Mouse (Mus musculus): ENCODE measurements around the gene Acss1. TPM values are rescaled to one million over a fixed set of nuclear protein-coding genes. Genes with fewer than 3 reads are reported as not detected.

The Acss1 gene
- polyA plus RNA-seq, 1 experiment from 2014 or later, result 35.3 TPM

DNA sequence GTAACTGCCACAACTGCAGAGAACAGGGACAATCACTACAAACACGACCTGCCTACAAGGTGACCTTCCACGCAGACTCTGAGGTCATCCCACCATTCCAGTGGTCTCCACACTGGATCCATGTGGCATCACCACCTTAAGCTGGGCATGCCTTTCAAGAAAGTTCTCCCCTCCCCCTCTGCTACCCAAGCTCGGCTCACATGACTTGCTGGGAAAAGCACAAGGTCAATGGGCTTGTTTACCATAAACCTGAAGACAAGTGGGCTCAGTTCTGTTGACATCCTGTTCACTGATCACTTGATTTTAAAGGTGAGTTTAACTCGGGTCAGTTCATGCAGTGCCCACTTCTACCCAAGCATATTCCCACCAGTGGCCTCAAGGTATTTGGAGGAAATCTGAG is 8.3 kb downstream of the Acss1 start:
- ATAC-seq, result no peak
- Histone ChIP-seq H3K4me3 (ENCODE audit: low read length) (no peak overlapping the region), H3K9ac (ENCODE audit: low read depth, low read length) (no peak overlapping the region), H3K4me1 (ENCODE audit: control insufficient read depth, insufficient read depth, low read length) (0 out of 2 replicates have a peak, but pooled peaks cover under 1% of the 10 kb centered on the region), H3K27ac (ENCODE audit: low read length) (no peak overlapping the region), H3K27me3 (replicated peaks; ENCODE audit: control insufficient read depth, insufficient read depth, low read length) (no peaks in the 10 kb centered on the region), H3K9me3 (ENCODE audit: control insufficient read depth, low read length) (no peaks in the 10 kb centered on the region), H3K4me2 (ENCODE audit: low read depth, low read length) (no peak overlapping the region), H3K36me3 (ENCODE audit: control insufficient read depth, insufficient read depth, low read length) (no peaks in the 10 kb centered on the region)
- WGBS, result 63% methylated on average over 4 of the region's 4 CpGs

DNA sequence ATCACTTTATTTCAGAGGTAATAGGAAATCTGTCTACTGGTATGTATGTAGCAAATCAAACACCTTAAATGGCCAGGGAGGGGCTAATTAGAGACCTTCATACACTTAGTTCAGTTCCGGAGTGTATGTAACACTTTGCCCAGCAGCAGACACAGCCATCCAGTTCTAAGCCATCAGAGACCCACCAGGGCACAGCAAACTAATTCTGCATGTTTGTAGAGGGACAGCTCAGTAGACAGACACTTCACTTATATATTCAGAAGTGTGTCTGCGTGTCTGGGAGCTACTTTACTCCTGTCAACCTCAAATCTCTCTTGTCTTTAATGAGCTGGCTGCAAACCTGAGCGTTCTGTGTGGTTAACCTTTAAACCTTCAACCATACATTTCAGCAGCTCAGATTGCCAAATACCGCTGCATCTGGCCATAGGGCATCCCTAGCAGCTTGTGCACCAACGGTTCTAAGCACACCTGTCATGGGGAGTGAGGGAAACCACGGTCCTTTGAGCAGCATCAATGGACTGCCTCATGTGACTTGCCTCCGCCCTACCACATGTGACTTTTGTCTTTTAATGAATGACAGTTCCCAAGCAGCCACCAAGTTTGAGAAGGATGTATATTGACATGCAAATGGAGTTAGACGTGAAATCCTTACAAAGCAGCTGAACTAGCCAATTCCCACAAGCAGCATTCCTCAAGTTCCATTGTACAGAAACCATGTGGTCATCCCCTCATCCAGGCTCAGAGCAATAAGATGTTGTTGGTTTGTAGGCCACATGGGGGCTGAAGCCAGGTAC is 11.1 kb downstream of the Acss1 start:
- ATAC-seq, result peak; percentile 80
- H3K36me3 ChIP-seq (ENCODE audit: control insufficient read depth, insufficient read depth, low read length), result no peaks in the 10 kb centered on the region
- H3K27ac ChIP-seq (ENCODE audit: low read length), result no peak overlapping the region
- H3K9ac ChIP-seq (ENCODE audit: low read depth, low read length), result no peak overlapping the region
- H3K4me2 ChIP-seq (ENCODE audit: low read depth, low read length), result no peak overlapping the region
- no peaks in the 10 kb centered on the region for H3K27me3 ChIP-seq (replicated peaks; ENCODE audit: control insufficient read depth, insufficient read depth, low read length)
- WGBS, result 57% methylated on average over 8 of the region's 8 CpGs
- no peaks in the 10 kb centered on the region for H3K9me3 ChIP-seq (ENCODE audit: control insufficient read depth, low read length)
- no peak overlapping the region for H3K4me3 ChIP-seq (ENCODE audit: low read length)
- H3K4me1 ChIP-seq (ENCODE audit: control insufficient read depth, insufficient read depth, low read length), result no peaks in the 10 kb centered on the region

DNA sequence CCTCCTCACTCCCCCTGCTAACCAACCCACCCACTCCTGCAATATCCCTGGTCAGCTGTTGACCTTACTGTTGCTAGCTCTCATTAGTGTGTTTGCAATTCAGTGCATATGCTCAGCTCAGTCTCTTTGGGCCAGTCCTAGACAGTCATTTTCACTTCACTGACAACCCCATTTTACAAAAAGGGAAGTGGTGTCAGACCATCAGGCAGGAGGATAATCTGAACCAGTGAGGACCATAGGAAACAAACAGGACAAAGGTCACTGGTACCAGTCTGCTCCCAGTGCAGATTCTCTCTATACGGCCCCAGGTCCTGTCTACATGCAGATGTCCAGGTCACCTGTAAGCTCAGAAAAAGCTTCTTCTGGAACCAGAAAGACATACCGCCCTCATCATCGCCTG is 12.2 kb downstream of the Acss1 start:
- 91% methylated on average over 3 of the region's 3 CpGs for WGBS
- Histone ChIP-seq H3K27me3 (replicated peaks; ENCODE audit: control insufficient read depth, insufficient read depth, low read length) (no peaks in the 10 kb centered on the region), H3K9me3 (ENCODE audit: control insufficient read depth, low read length) (no peaks in the 10 kb centered on the region), H3K9ac (ENCODE audit: low read depth, low read length) (no peak overlapping the region), H3K4me1 (ENCODE audit: control insufficient read depth, insufficient read depth, low read length) (peaks cover 2% of the 10 kb centered on the region; the same call in 1 of the 2 replicates), H3K4me2 (ENCODE audit: low read depth, low read length) (no peak overlapping the region), H3K4me3 (ENCODE audit: low read length) (no peak overlapping the region), H3K36me3 (ENCODE audit: control insufficient read depth, insufficient read depth, low read length) (no peaks in the 10 kb centered on the region), H3K27ac (ENCODE audit: low read length) (no peak overlapping the region)
- ATAC-seq, result no peak

DNA sequence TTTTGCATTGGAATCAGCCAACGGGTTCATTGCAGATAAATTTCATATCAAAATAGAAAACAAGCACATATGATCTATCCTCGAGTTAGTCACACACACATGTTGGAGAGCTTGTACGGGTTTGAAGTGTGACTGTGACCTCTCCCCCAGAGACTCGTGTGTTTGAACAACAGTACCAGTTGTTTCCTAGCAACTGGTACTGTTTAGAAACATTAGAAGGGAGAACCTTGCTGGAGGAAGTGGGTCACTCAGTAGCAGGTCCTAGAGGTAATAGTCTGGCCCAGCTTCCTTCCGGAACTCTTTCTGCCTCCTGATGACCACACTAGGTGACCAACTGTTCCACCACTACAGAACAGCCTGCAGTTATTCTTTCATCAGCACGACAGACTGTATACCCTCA is 13.0 kb downstream of the Acss1 start:
- Histone ChIP-seq H3K27me3 (replicated peaks; ENCODE audit: control insufficient read depth, insufficient read depth, low read length) (no peaks in the 10 kb centered on the region), H3K4me1 (ENCODE audit: control insufficient read depth, insufficient read depth, low read length) (peaks cover 8% of the 10 kb centered on the region; the same call in 1 of the 2 replicates), H3K4me2 (ENCODE audit: low read depth, low read length) (no peak overlapping the region), H3K36me3 (ENCODE audit: control insufficient read depth, insufficient read depth, low read length) (no peaks in the 10 kb centered on the region), H3K4me3 (ENCODE audit: low read length) (no peak overlapping the region), H3K9ac (ENCODE audit: low read depth, low read length) (no peak overlapping the region), H3K9me3 (ENCODE audit: control insufficient read depth, low read length) (no peaks in the 10 kb centered on the region), H3K27ac (ENCODE audit: low read length) (no peak overlapping the region)
- ATAC-seq, result no peak
- WGBS, result 78% methylated on average over 6 of the region's 6 CpGs

DNA sequence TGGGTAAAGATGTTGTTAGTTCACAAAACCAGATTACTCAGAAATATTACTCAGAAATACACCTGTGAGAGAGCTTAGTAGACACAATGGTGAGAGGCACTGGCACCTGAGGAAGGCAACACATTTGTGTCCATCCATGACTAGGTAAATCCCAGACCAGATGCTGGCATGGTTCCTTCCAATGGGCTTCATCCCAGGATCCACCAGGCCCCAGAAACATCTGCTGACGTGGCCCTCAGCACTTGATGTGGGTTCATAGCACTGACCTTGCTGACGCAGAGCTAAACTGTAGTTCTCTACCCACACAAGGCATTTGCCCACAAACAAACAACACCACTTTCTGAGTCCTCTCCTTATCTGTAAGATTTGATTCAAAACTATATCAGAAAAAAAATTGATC is 13.5 kb downstream of the Acss1 start:
- H3K9ac ChIP-seq (ENCODE audit: low read depth, low read length), result no peak overlapping the region
- no peaks in the 10 kb centered on the region for H3K36me3 ChIP-seq (ENCODE audit: control insufficient read depth, insufficient read depth, low read length)
- H3K4me1 ChIP-seq (ENCODE audit: control insufficient read depth, insufficient read depth, low read length), result peaks cover 8% of the 10 kb centered on the region; the same call in 1 of the 2 replicates
- ATAC-seq, result no peak
- no peaks in the 10 kb centered on the region for H3K27me3 ChIP-seq (replicated peaks; ENCODE audit: control insufficient read depth, insufficient read depth, low read length)
- 85% methylated on average over 2 of the region's 2 CpGs for WGBS
- H3K4me3 ChIP-seq (ENCODE audit: low read length), result no peak overlapping the region
- H3K27ac ChIP-seq (ENCODE audit: low read length), result no peak overlapping the region
- H3K4me2 ChIP-seq (ENCODE audit: low read depth, low read length), result no peak overlapping the region
- no peaks in the 10 kb centered on the region for H3K9me3 ChIP-seq (ENCODE audit: control insufficient read depth, low read length)

DNA sequence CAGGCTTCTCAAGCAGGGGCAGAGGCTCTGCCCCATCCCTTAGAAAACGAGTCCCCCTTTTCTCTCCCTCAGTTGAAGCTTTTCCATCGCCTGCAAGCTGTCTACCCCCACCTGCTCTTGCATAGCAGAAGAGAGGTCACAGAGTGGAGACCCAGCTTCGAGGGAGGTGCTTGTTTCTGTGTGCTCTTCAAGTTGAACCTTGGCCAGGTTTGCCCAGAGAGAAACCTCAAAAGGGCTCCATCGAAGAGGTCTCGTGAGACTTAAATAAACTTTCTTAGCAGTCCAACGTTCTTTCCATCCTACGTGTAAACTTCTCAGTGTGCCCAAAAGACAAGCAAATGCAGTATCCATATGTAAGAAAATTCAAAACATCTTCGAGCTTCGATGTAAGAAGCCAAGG is 16.9 kb downstream of the Acss1 start:
- no peaks in the 10 kb centered on the region for H3K27me3 ChIP-seq (replicated peaks; ENCODE audit: control insufficient read depth, insufficient read depth, low read length)
- WGBS, result 33% methylated on average over 9 of the region's 9 CpGs
- no peak overlapping the region for H3K9ac ChIP-seq (ENCODE audit: low read depth, low read length)
- peak; percentile 52 for ATAC-seq
- peak overlapping the region; percentile 77 for H3K27ac ChIP-seq (ENCODE audit: low read length)
- H3K36me3 ChIP-seq (ENCODE audit: control insufficient read depth, insufficient read depth, low read length), result no peaks in the 10 kb centered on the region
- H3K4me1 ChIP-seq (ENCODE audit: control insufficient read depth, insufficient read depth, low read length), result peaks cover 8% of the 10 kb centered on the region; the same call in 1 of the 2 replicates
- H3K4me2 ChIP-seq (ENCODE audit: low read depth, low read length), result no peak overlapping the region
- H3K4me3 ChIP-seq (ENCODE audit: low read length), result no peak overlapping the region
- no peaks in the 10 kb centered on the region for H3K9me3 ChIP-seq (ENCODE audit: control insufficient read depth, low read length)

DNA sequence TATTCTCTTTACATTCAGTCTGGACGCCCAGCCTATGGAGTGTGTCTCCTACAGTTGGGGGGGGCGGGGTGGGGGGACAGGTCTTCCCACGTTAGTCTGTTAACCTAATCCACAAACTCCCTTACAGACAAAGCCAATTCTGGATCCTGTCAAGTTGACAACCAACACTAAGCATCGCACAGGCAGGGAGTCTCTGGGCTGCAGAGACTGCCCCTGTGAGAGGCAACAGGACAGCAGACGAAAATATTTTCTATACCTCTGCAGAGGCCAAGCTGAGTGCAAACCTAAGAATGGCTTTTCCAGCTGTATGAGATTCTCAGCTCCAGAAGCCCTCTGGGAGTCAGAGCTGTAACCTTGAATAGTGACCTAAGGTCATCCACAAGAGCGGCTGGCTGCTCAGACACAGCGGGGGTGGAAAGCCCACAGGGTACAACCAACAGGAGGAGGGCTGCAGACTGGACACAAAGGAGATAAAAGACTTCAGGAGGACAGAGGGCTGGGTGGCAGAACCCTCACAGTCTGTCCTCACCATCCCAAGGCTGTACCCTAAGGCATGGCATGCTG is 17.7 kb downstream of the Acss1 start:
- peaks cover 8% of the 10 kb centered on the region; the same call in 1 of the 2 replicates for H3K4me1 ChIP-seq (ENCODE audit: control insufficient read depth, insufficient read depth, low read length)
- ATAC-seq, result peak; percentile 43
- no peak overlapping the region for H3K9ac ChIP-seq (ENCODE audit: low read depth, low read length)
- no peak overlapping the region for H3K4me3 ChIP-seq (ENCODE audit: low read length)
- peak overlapping the region; percentile 77 for H3K27ac ChIP-seq (ENCODE audit: low read length)
- WGBS, result 24% methylated on average over 7 of the region's 7 CpGs
- no peaks in the 10 kb centered on the region for H3K36me3 ChIP-seq (ENCODE audit: control insufficient read depth, insufficient read depth, low read length)
- no peak overlapping the region for H3K4me2 ChIP-seq (ENCODE audit: low read depth, low read length)
- no peaks in the 10 kb centered on the region for H3K27me3 ChIP-seq (replicated peaks; ENCODE audit: control insufficient read depth, insufficient read depth, low read length)
- H3K9me3 ChIP-seq (ENCODE audit: control insufficient read depth, low read length), result no peaks in the 10 kb centered on the region

DNA sequence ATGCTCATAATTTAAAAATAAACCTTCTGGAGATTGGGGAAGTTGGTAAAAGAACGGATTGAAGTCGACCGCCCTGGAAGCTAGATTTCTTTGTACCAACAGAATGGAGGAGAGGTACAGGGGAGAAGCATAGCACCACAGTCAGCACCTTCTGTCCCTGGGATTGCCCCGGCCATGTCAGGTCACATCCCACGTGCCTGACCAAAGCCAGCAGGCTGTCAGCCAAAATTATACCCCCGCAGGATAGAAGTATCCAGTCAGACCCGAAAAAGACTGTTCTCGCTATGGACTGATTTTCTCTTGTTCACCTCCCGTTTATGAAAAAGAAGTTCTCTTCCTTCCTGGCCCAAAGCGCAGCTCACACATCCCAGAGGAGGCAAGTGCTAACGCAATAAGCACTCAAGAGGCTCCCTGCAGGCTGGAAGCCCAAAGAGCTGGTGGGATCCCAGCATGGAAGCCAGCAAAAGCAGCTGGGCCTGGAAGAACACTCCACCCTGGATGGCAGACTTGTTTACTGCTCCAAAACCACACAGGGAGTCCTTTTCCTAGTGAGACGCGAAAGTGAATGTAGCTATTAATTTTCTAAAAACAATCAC is 19.9 kb downstream of the Acss1 start:
- WGBS, result 60% methylated on average over 13 of the region's 13 CpGs
- Histone ChIP-seq H3K9me3 (ENCODE audit: control insufficient read depth, low read length) (no peaks in the 10 kb centered on the region), H3K27ac (ENCODE audit: low read length) (no peak overlapping the region; the same call in 1 of the 2 replicates)

DNA sequence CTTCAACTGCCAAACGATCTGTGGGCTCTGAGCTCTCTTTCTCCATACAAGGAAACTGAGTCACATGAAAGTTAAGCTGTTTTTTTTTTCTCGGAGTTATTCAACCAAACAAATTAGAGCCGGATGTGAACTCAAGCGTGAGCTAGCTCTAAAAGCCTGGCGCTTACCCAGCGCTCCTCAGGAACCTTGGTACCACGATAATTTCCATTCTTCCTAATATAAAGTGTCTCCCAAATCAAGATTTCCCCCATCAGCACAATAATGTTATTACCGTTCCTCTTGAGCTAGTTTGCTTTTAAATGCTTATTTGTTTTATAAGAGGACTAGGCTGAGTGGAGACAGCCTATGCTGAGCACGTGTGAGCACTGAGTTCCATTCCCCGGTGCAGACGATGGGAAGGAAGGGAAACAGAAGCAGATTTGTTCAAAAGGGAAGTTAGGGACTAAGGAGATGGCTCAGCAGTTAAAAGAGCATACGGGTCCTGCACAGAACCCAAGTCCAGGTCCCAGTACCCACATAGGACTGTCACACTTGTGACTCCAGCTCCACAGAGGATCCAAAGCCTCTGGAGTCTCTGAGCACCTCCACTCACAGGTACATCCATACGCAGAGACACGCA is 20.5 kb downstream of the Acss1 start:
- H3K4me3 ChIP-seq (ENCODE audit: low read length), result no peak overlapping the region
- H3K36me3 ChIP-seq (ENCODE audit: control insufficient read depth, insufficient read depth, low read length), result no peaks in the 10 kb centered on the region
- no peak for ATAC-seq
- H3K4me1 ChIP-seq (ENCODE audit: control insufficient read depth, insufficient read depth, low read length), result peaks cover 8% of the 10 kb centered on the region; the same call in 1 of the 2 replicates
- H3K27ac ChIP-seq (ENCODE audit: low read length), result no peak overlapping the region; the same call in 1 of the 2 replicates
- no peak overlapping the region for H3K9ac ChIP-seq (ENCODE audit: low read depth, low read length)
- H3K9me3 ChIP-seq (ENCODE audit: control insufficient read depth, low read length), result no peaks in the 10 kb centered on the region
- H3K27me3 ChIP-seq (replicated peaks; ENCODE audit: control insufficient read depth, insufficient read depth, low read length), result no peaks in the 10 kb centered on the region
- WGBS, result 75% methylated on average over 14 of the region's 14 CpGs
- no peak overlapping the region for H3K4me2 ChIP-seq (ENCODE audit: low read depth, low read length)

More for the DNA sequence above, 19.9 kb downstream of the Acss1 start:
- Histone ChIP-seq H3K27me3 (replicated peaks; ENCODE audit: control insufficient read depth, insufficient read depth, low read length) (no peaks in the 10 kb centered on the region), H3K4me2 (ENCODE audit: low read depth, low read length) (no peak overlapping the region), H3K9ac (ENCODE audit: low read depth, low read length) (no peak overlapping the region), H3K4me3 (ENCODE audit: low read length) (no peak overlapping the region), H3K36me3 (ENCODE audit: control insufficient read depth, insufficient read depth, low read length) (no peaks in the 10 kb centered on the region), H3K4me1 (ENCODE audit: control insufficient read depth, insufficient read depth, low read length) (peaks cover 8% of the 10 kb centered on the region; the same call in 1 of the 2 replicates)
- ATAC-seq, result no peak

Measured in intestine, embryonic 16.5 days (tissue).